Comparison of ENCODE assay signal across 14 mouse cellular contexts in the genomic region with DNA sequence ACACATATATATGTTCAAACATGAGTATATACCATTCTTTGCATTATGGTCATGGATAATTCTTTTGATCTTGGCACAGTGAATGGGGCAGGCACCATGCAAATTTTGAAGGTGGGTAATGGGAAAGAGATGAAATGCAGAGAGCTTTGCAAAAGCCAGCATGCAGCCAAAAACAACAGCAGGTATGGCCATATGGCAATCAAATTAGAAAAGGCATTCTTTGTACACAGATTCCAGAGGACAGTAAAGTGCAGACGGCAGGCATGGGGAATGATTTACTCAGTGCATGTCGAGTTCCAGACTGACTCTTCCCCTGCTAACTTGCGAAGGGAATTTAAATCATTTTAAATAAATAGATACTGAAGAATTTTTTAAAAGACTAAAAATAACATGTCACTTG.
DNase-seq lines count a peak whose midpoint lies in the region; ATAC-seq and TF ChIP-seq lines count a peak whose summit lies in the region.
"Had no signal": no experiment of that assay in that cellular context is flagged by ENCODE, and none has a peak within 500 bp of the region (broad histone marks: within the 10 kb centered on the region; RNA-seq: fewer than 3 reads in every experiment).

No protein-coding gene starts in this region.

- H3K9ac ChIP-seq in hindbrain, postnatal 0 days (replicated peaks; ENCODE audit: low read length) = no peak overlapping the region
- H3K9ac ChIP-seq in hindbrain, embryonic 11.5 days (ENCODE audit: low read depth, low read length) = no peak overlapping the region
- H3K9ac ChIP-seq: neural tube, embryonic 15.5 days had no signal

- H3K27me3 ChIP-seq in hindbrain, postnatal 0 days (ENCODE audit: insufficient read depth, low read length) = no peaks in the 10 kb centered on the region
- H3K27me3 ChIP-seq in hindbrain, embryonic 11.5 days (ENCODE audit: control insufficient read depth, insufficient read depth, low read length) = no peaks in the 10 kb centered on the region
- H3K27me3 ChIP-seq: neural tube, embryonic 15.5 days had no signal

- no peak overlapping the region for H3K4me2 ChIP-seq in hindbrain, postnatal 0 days (ENCODE audit: low read depth, low read length)
- no peak overlapping the region for H3K4me2 ChIP-seq in hindbrain, embryonic 11.5 days (replicated peaks; ENCODE audit: low read depth, low read length)
- H3K4me2 ChIP-seq: neural tube, embryonic 15.5 days had no signal

- H3K4me3 ChIP-seq in hindbrain, postnatal 0 days (ENCODE audit: low read length) = no peak overlapping the region
- no peak overlapping the region for H3K4me3 ChIP-seq in hindbrain, embryonic 11.5 days (ENCODE audit: low read depth, low read length)
- H3K4me3 ChIP-seq: neural tube, embryonic 15.5 days had no signal

- ATAC-seq in hindbrain, postnatal 0 days = peak; percentile 53; the same call in 1 of the 2 replicates
- ATAC-seq in hindbrain, embryonic 11.5 days (ENCODE audit: low FRiP score) = no peak
- no peak for ATAC-seq in inflammation-experienced regulatory T-cells, adult 6 months
- ATAC-seq: CD4-positive, CD25-positive, alpha-beta regulatory T cell, adult 4 months; intestine, embryonic 16.5 days had no signal

- H3K36me3 ChIP-seq in hindbrain, postnatal 0 days (ENCODE audit: insufficient read depth, low read length) = no peaks in the 10 kb centered on the region
- H3K36me3 ChIP-seq in hindbrain, embryonic 11.5 days (ENCODE audit: control insufficient read depth, insufficient read depth, low read length) = no peaks in the 10 kb centered on the region
- H3K36me3 ChIP-seq: neural tube, embryonic 15.5 days had no signal

- 45% methylated on average over 3 of the region's 3 CpGs for WGBS in hindbrain, postnatal 0 days
- WGBS in hindbrain, embryonic 11.5 days = 71% methylated on average over 3 of the region's 3 CpGs

- no peak overlapping the region for H3K27ac ChIP-seq in hindbrain, postnatal 0 days
- H3K27ac ChIP-seq in hindbrain, embryonic 11.5 days (ENCODE audit: low read depth, low read length) = no peak overlapping the region
- H3K27ac ChIP-seq: neural tube, embryonic 15.5 days had no signal

- no peak for TF ChIP-seq CTCF in hindbrain, postnatal 0 days (IDR thresholded peaks at IDR 0.05; ENCODE audit: low read depth)

- H3K9me3 ChIP-seq in hindbrain, postnatal 0 days (ENCODE audit: low read length) = no peaks in the 10 kb centered on the region
- no peaks in the 10 kb centered on the region for H3K9me3 ChIP-seq in hindbrain, embryonic 11.5 days (ENCODE audit: control insufficient read depth, low read length)
- H3K9me3 ChIP-seq: neural tube, embryonic 15.5 days had no signal

- H3K4me1 ChIP-seq in hindbrain, postnatal 0 days (ENCODE audit: insufficient read depth, low read length) = no peaks in the 10 kb centered on the region
- H3K4me1 ChIP-seq in hindbrain, embryonic 11.5 days (replicated peaks; ENCODE audit: control insufficient read depth, insufficient read depth, low read length) = no peaks in the 10 kb centered on the region

- DNase-seq in hindbrain, postnatal 0 days (ENCODE audit: low spot score) = peak; percentile 66
- no peak for DNase-seq in hindbrain, embryonic 11.5 days (ENCODE audit: low spot score)
- DNase-seq in cerebellum, adult 11-12 months = peak; percentile 82
- DNase-seq in cerebellum, postnatal 36 days = peak; percentile 75 to 85
- peak; percentile 16 to 37 for DNase-seq in layer of hippocampus, postnatal 25 days (ENCODE audit: extremely low spot score in 1 of 2, low spot score in 1 of 2)
- no peak for DNase-seq in testis, postnatal 10 days (ENCODE audit: low spot score)
- DNase-seq: gastrocnemius, postnatal 25 days; kidney, postnatal 4 days; lung, postnatal 36 days; thymus, postnatal 4 days had no signal

Comparison
In these comparisons a context has a peak if more than half of its experiments do, and no peak if none do; other contexts are left out.
1. DNase-seq: peak in hindbrain, postnatal 0 days (single experiment), cerebellum, adult 11-12 months (single experiment), cerebellum, postnatal 36 days (2 of 2) and layer of hippocampus, postnatal 25 days (2 of 2); none in hindbrain, embryonic 11.5 days (single experiment) and testis, postnatal 10 days (single experiment).